Mouse (Mus musculus): ENCODE measurements around the gene Tnfsf12. TPM values are rescaled to one million over a fixed set of nuclear protein-coding genes. Genes with fewer than 3 reads are reported as not detected.

Gene Tnfsf12
- polyA plus RNA-seq, 1 experiment from 2014 or later, result 10.3 TPM

- Histone ChIP-seq H3K36me3 (ENCODE audit: control insufficient read depth, insufficient read depth, low read length) (no peaks in the 10 kb centered on the region), H3K27ac (replicated peaks in 1 of 2; ENCODE audit: control insufficient read depth in 1 of 2, insufficient read depth in 1 of 2, low read depth in 2 of 2, low read length in 2 of 2) (no peak overlapping the region), H3K4me3 (ENCODE audit: control insufficient read depth in 1 of 2, insufficient read depth in 1 of 2, low read depth in 1 of 2, low read length in 2 of 2) (no peak overlapping the region), H3K4me1 (ENCODE audit: control insufficient read depth in 2 of 2, insufficient read depth in 2 of 2, low read length in 2 of 2) (peaks cover 10 to 16% of the 10 kb centered on the region in 2 experiments), H3K4me2 (ENCODE audit: low read length) (no peak overlapping the region), H3K9me3 (ENCODE audit: control insufficient read depth, low read length) (no peaks in the 10 kb centered on the region), H3K27me3 (ENCODE audit: control insufficient read depth, insufficient read depth, low read length) (no peaks in the 10 kb centered on the region), H3K9ac (ENCODE audit: low read length) (no peak overlapping the region)
- no peak for ATAC-seq (ENCODE audit: insufficient number of reproducible peaks, insufficient read depth, low FRiP score, low read depth)
- 41% methylated on average over 11 of the region's 11 CpGs for WGBS
Measured at GRCm38 (mm10) chr11:69693421-69693965, 2.2 kb downstream of the Tnfsf12 start.

- ATAC-seq (ENCODE audit: insufficient number of reproducible peaks, insufficient read depth, low FRiP score, low read depth), result no peak
- Histone ChIP-seq H3K4me3 (ENCODE audit: control insufficient read depth in 1 of 2, insufficient read depth in 1 of 2, low read depth in 1 of 2, low read length in 2 of 2) (no peak overlapping the region), H3K4me1 (ENCODE audit: control insufficient read depth in 2 of 2, insufficient read depth in 2 of 2, low read length in 2 of 2) (peaks cover 10 to 16% of the 10 kb centered on the region in 2 experiments), H3K9me3 (ENCODE audit: control insufficient read depth, low read length) (no peaks in the 10 kb centered on the region), H3K36me3 (ENCODE audit: control insufficient read depth, insufficient read depth, low read length) (no peaks in the 10 kb centered on the region), H3K9ac (ENCODE audit: low read length) (no peak overlapping the region), H3K4me2 (ENCODE audit: low read length) (no peak overlapping the region), H3K27ac (replicated peaks in 1 of 2; ENCODE audit: control insufficient read depth in 1 of 2, insufficient read depth in 1 of 2, low read depth in 2 of 2, low read length in 2 of 2) (no peak overlapping the region), H3K27me3 (ENCODE audit: control insufficient read depth, insufficient read depth, low read length) (no peaks in the 10 kb centered on the region)
- WGBS, result 83% methylated on average over 6 of the region's 6 CpGs
Measured at GRCm38 (mm10) chr11:69692863-69693262, 2.8 kb downstream of the Tnfsf12 start.

GRCm38 (mm10) chr11:69692196-69692811 lies 3.3 kb downstream of the Tnfsf12 start:
- no peak overlapping the region for H3K4me2 ChIP-seq (ENCODE audit: low read length)
- 69% methylated on average over 9 of the region's 9 CpGs for WGBS
- ATAC-seq (ENCODE audit: insufficient number of reproducible peaks, insufficient read depth, low FRiP score, low read depth), result no peak

GRCm38 (mm10) chr11:69689891-69690290 lies 5.8 kb downstream of the Tnfsf12 start:
- Histone ChIP-seq H3K4me3 (ENCODE audit: control insufficient read depth in 1 of 2, insufficient read depth in 1 of 2, low read depth in 1 of 2, low read length in 2 of 2) (no peak overlapping the region), H3K36me3 (ENCODE audit: control insufficient read depth, insufficient read depth, low read length) (no peaks in the 10 kb centered on the region), H3K4me1 (ENCODE audit: control insufficient read depth in 2 of 2, insufficient read depth in 2 of 2, low read length in 2 of 2) (peaks cover 20 to 23% of the 10 kb centered on the region in 2 experiments), H3K4me2 (ENCODE audit: low read length) (no peak overlapping the region), H3K27me3 (ENCODE audit: control insufficient read depth, insufficient read depth, low read length) (no peaks in the 10 kb centered on the region), H3K27ac (replicated peaks in 1 of 2; ENCODE audit: control insufficient read depth in 1 of 2, insufficient read depth in 1 of 2, low read depth in 2 of 2, low read length in 2 of 2) (no peak overlapping the region), H3K9me3 (ENCODE audit: control insufficient read depth, low read length) (no peaks in the 10 kb centered on the region), H3K9ac (ENCODE audit: low read length) (no peak overlapping the region)
- 95% methylated on average over 1 of the region's 1 CpGs for WGBS
- ATAC-seq (ENCODE audit: insufficient number of reproducible peaks, insufficient read depth, low FRiP score, low read depth), result no peak

More at GRCm38 (mm10) chr11:69692196-69692811, 3.3 kb downstream of the Tnfsf12 start:
- Histone ChIP-seq H3K4me1 (ENCODE audit: control insufficient read depth in 2 of 2, insufficient read depth in 2 of 2, low read length in 2 of 2) (peaks cover 10 to 16% of the 10 kb centered on the region in 2 experiments), H3K27me3 (ENCODE audit: control insufficient read depth, insufficient read depth, low read length) (no peaks in the 10 kb centered on the region), H3K36me3 (ENCODE audit: control insufficient read depth, insufficient read depth, low read length) (no peaks in the 10 kb centered on the region), H3K9ac (ENCODE audit: low read length) (no peak overlapping the region), H3K9me3 (ENCODE audit: control insufficient read depth, low read length) (no peaks in the 10 kb centered on the region), H3K27ac (replicated peaks in 1 of 2; ENCODE audit: control insufficient read depth in 1 of 2, insufficient read depth in 1 of 2, low read depth in 2 of 2, low read length in 2 of 2) (no peak overlapping the region), H3K4me3 (ENCODE audit: control insufficient read depth in 1 of 2, insufficient read depth in 1 of 2, low read depth in 1 of 2, low read length in 2 of 2) (no peak overlapping the region)

GRCm38 (mm10) chr11:69687061-69687460 lies 8.6 kb downstream of the Tnfsf12 start:
- no peak for ATAC-seq (ENCODE audit: insufficient number of reproducible peaks, insufficient read depth, low FRiP score, low read depth)
- Histone ChIP-seq H3K4me2 (ENCODE audit: low read length) (no peak overlapping the region), H3K36me3 (ENCODE audit: control insufficient read depth, insufficient read depth, low read length) (no peaks in the 10 kb centered on the region), H3K27me3 (ENCODE audit: control insufficient read depth, insufficient read depth, low read length) (no peaks in the 10 kb centered on the region), H3K27ac (replicated peaks in 1 of 2; ENCODE audit: control insufficient read depth in 1 of 2, insufficient read depth in 1 of 2, low read depth in 2 of 2, low read length in 2 of 2) (peak overlapping the region in 1 of 2 experiments; percentile 86; a peak in 1 of 4 replicates), H3K9ac (ENCODE audit: low read length) (peak overlapping the region; percentile 50; the same call in 1 of the 2 replicates), H3K4me1 (ENCODE audit: control insufficient read depth in 2 of 2, insufficient read depth in 2 of 2, low read length in 2 of 2) (peaks cover 16 to 23% of the 10 kb centered on the region in 2 experiments), H3K9me3 (ENCODE audit: control insufficient read depth, low read length) (no peaks in the 10 kb centered on the region), H3K4me3 (ENCODE audit: control insufficient read depth in 1 of 2, insufficient read depth in 1 of 2, low read depth in 1 of 2, low read length in 2 of 2) (no peak overlapping the region)
- WGBS, result 47% methylated on average over 5 of the region's 5 CpGs

GRCm38 (mm10) chr11:69686377-69686776 lies 9.3 kb downstream of the Tnfsf12 start:
- no peak for ATAC-seq (ENCODE audit: insufficient number of reproducible peaks, insufficient read depth, low FRiP score, low read depth)
- H3K27ac ChIP-seq (replicated peaks in 1 of 2; ENCODE audit: control insufficient read depth in 1 of 2, insufficient read depth in 1 of 2, low read depth in 2 of 2, low read length in 2 of 2), result peak overlapping the region in 1 of 2 experiments; percentile 86; a peak in 2 of 4 replicates
- no peak overlapping the region for H3K4me3 ChIP-seq (ENCODE audit: control insufficient read depth in 1 of 2, insufficient read depth in 1 of 2, low read depth in 1 of 2, low read length in 2 of 2)
- no peak overlapping the region for H3K9ac ChIP-seq (ENCODE audit: low read length)
- H3K4me1 ChIP-seq (ENCODE audit: control insufficient read depth in 2 of 2, insufficient read depth in 2 of 2, low read length in 2 of 2), result peaks cover 16 to 23% of the 10 kb centered on the region in 2 experiments
- WGBS, result 9% methylated on average over 4 of the region's 4 CpGs
- no peaks in the 10 kb centered on the region for H3K36me3 ChIP-seq (ENCODE audit: control insufficient read depth, insufficient read depth, low read length)
- no peaks in the 10 kb centered on the region for H3K27me3 ChIP-seq (ENCODE audit: control insufficient read depth, insufficient read depth, low read length)
- H3K9me3 ChIP-seq (ENCODE audit: control insufficient read depth, low read length), result no peaks in the 10 kb centered on the region
- H3K4me2 ChIP-seq (ENCODE audit: low read length), result peak overlapping the region; percentile 43

GRCm38 (mm10) chr11:69685526-69686148 lies 10.0 kb downstream of the Tnfsf12 start, which contains the start of gene Tnfsf13:
Gene Tnfsf13 (minus strand): TSS chr11:69685784.
- H3K4me1 ChIP-seq (ENCODE audit: control insufficient read depth in 2 of 2, insufficient read depth in 2 of 2, low read length in 2 of 2), result peaks cover 16 to 27% of the 10 kb centered on the region in 2 experiments
- peak within 1 kb of the TSS; percentile 60 for H3K9ac ChIP-seq (ENCODE audit: low read length)
- no peak; the same call in 1 of the 2 replicates for ATAC-seq (ENCODE audit: insufficient number of reproducible peaks, insufficient read depth, low FRiP score, low read depth)
- no peaks in the 10 kb centered on the region for H3K9me3 ChIP-seq (ENCODE audit: control insufficient read depth, low read length)
- 61% methylated on average over 10 of the region's 10 CpGs for WGBS
- no peaks in the 10 kb centered on the region for H3K36me3 ChIP-seq (ENCODE audit: control insufficient read depth, insufficient read depth, low read length)
- no peaks in the 10 kb centered on the region for H3K27me3 ChIP-seq (ENCODE audit: control insufficient read depth, insufficient read depth, low read length)
- H3K4me3 ChIP-seq (ENCODE audit: control insufficient read depth in 1 of 2, insufficient read depth in 1 of 2, low read depth in 1 of 2, low read length in 2 of 2), result no peak within 1 kb of the TSS
- peak within 1 kb of the TSS; percentile 43 for H3K4me2 ChIP-seq (ENCODE audit: low read length)
- H3K27ac ChIP-seq (replicated peaks in 1 of 2; ENCODE audit: control insufficient read depth in 1 of 2, insufficient read depth in 1 of 2, low read depth in 2 of 2, low read length in 2 of 2), result peak within 1 kb of the TSS; percentile 86 to 96
